In the genomic region with DNA sequence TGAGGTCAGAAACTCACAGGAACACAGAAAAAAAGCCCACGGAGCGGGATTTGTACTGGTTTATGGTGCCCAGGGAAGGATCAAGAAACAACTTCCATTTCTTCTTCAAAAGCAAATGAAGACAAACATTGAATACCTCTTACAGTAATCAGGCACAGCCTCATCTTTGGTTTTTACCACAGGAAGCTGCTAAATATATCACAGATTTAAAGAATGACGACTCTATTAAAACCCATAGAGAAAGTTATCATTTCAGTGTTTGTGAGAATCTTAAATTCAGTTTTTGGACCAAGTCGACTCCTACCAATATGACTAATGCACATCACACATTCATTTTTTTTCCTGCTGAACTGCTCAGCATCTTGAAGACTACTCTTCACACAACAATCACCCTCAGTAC, we compare ENCODE assay signal across 17 mouse cellular contexts.
A peak's percentile ranks its signal among the peaks of the same experiment; 100 is the strongest.
DNase-seq lines count a peak whose midpoint lies in the region; ATAC-seq lines count a peak whose summit lies in the region.
"Had no signal": no experiment of that assay in that cellular context is flagged by ENCODE, and none has a peak within 500 bp of the region (broad histone marks: within the 10 kb centered on the region; RNA-seq: fewer than 3 reads in every experiment).

No protein-coding gene starts in this region.

- ATAC-seq in CD4-positive, CD25-positive, alpha-beta regulatory T cell, adult 4 months: peak; percentile 67
- ATAC-seq in inflammation-experienced regulatory T-cells, adult 6 months: peak; percentile 52
- ATAC-seq: forebrain, embryonic 13.5 days; forebrain, embryonic 15.5 days; forebrain, postnatal 0 days had no signal

- DNase-seq in heart, adult 11 months: peak; percentile 30
- DNase-seq in heart, postnatal 4 days: no peak
- no peak for DNase-seq in kidney, postnatal 36 days
- DNase-seq: adrenal gland, adult 8-10 months; adrenal gland, postnatal 14 days; adrenal gland, postnatal 36 days; B cell, adult 2 months; cerebellum, adult 11-12 months; cerebellum, adult 2 months; cerebellum, adult 9-10 months; cerebellum, postnatal 10 days; cerebellum, postnatal 25 days; forebrain, postnatal 0 days had no signal
